Mouse (Mus musculus): ENCODE data around the gene Trpm3. TPM values are rescaled to one million over a fixed set of nuclear protein-coding genes. Genes with fewer than 3 reads are reported as not detected.

The Trpm3 gene
- polyA plus RNA-seq, 1 experiment from 2014 or later: 0.23 TPM

GRCm38 (mm10) chr19:23013695-23014094 is 874.8 kb downstream of the Trpm3 start:
- no peak for TF ChIP-seq CTCF (IDR thresholded peaks at IDR 0.05; ENCODE audit: low read depth)
- Histone ChIP-seq H3K4me1 (replicated peaks; ENCODE audit: control insufficient read depth, insufficient read depth, low read length) (no peaks in the 10 kb centered on the region), H3K27me3 (replicated peaks; ENCODE audit: control insufficient read depth, insufficient read depth, low read length) (no peaks in the 10 kb centered on the region), H3K9me3 (ENCODE audit: control insufficient read depth) (no peaks in the 10 kb centered on the region), H3K36me3 (ENCODE audit: control insufficient read depth, insufficient read depth) (no peaks in the 10 kb centered on the region), H3K4me2 (replicated peaks; ENCODE audit: low read depth) (no peak overlapping the region), H3K4me3 (ENCODE audit: low read depth, low read length) (no peak overlapping the region), H3K9ac (ENCODE audit: low read depth, low read length) (no peak overlapping the region), H3K27ac (ENCODE audit: low read depth, low read length) (no peak overlapping the region)
- WGBS: 88% methylated on average over 1 of the region's 2 CpGs
- no peak for ATAC-seq

GRCm38 (mm10) chr19:23015516-23015915 is 876.7 kb downstream of the Trpm3 start:
- Histone ChIP-seq H3K27me3 (replicated peaks; ENCODE audit: control insufficient read depth, insufficient read depth, low read length) (no peaks in the 10 kb centered on the region), H3K9me3 (ENCODE audit: control insufficient read depth) (no peaks in the 10 kb centered on the region), H3K9ac (ENCODE audit: low read depth, low read length) (no peak overlapping the region), H3K36me3 (ENCODE audit: control insufficient read depth, insufficient read depth) (no peaks in the 10 kb centered on the region), H3K4me3 (ENCODE audit: low read depth, low read length) (no peak overlapping the region), H3K27ac (ENCODE audit: low read depth, low read length) (no peak overlapping the region), H3K4me1 (replicated peaks; ENCODE audit: control insufficient read depth, insufficient read depth, low read length) (no peaks in the 10 kb centered on the region), H3K4me2 (replicated peaks; ENCODE audit: low read depth) (no peak overlapping the region)
- peak; percentile 78 for TF ChIP-seq CTCF (IDR thresholded peaks at IDR 0.05; ENCODE audit: low read depth)
- ATAC-seq: no peak
- 61% methylated on average over 3 of the region's 3 CpGs for WGBS

GRCm38 (mm10) chr19:23018186-23018727 is 879.4 kb downstream of the Trpm3 start:
- Histone ChIP-seq H3K4me2 (replicated peaks; ENCODE audit: low read depth) (no peak overlapping the region), H3K4me3 (ENCODE audit: low read depth, low read length) (no peak overlapping the region), H3K9me3 (ENCODE audit: control insufficient read depth) (no peaks in the 10 kb centered on the region), H3K4me1 (replicated peaks; ENCODE audit: control insufficient read depth, insufficient read depth, low read length) (no peaks in the 10 kb centered on the region), H3K27me3 (replicated peaks; ENCODE audit: control insufficient read depth, insufficient read depth, low read length) (no peaks in the 10 kb centered on the region), H3K36me3 (ENCODE audit: control insufficient read depth, insufficient read depth) (no peaks in the 10 kb centered on the region), H3K27ac (ENCODE audit: low read depth, low read length) (no peak overlapping the region), H3K9ac (ENCODE audit: low read depth, low read length) (no peak overlapping the region)
- WGBS: 78% methylated on average over 2 of the region's 2 CpGs
- no peak for ATAC-seq
- no peak for TF ChIP-seq CTCF (IDR thresholded peaks at IDR 0.05; ENCODE audit: low read depth)

DNA sequence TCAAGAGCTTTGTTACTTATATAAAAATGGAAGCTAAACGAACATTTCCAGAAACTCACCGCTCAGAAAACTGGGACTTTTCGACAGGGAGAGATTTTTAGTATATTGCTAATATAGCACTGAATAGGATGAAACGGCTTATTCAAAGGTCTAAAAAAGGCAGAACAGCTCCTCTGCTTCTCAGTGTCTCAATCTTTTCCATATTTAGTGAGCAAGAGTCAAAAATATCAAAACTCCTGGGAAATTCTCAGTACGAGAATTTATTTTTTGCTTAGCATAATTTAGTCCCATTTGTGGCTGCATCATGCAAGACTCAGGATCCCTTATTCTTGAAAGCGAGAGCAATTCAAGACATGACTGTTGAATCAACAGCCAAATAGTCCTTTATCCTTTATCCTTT is 884.1 kb downstream of the Trpm3 start:
- H3K4me2 ChIP-seq (replicated peaks; ENCODE audit: low read depth): no peak overlapping the region
- H3K27ac ChIP-seq (ENCODE audit: low read depth, low read length): no peak overlapping the region
- H3K9ac ChIP-seq (ENCODE audit: low read depth, low read length): no peak overlapping the region
- no peaks in the 10 kb centered on the region for H3K9me3 ChIP-seq (ENCODE audit: control insufficient read depth)
- no peaks in the 10 kb centered on the region for H3K4me1 ChIP-seq (replicated peaks; ENCODE audit: control insufficient read depth, insufficient read depth, low read length)
- TF ChIP-seq CTCF (IDR thresholded peaks at IDR 0.05; ENCODE audit: low read depth): no peak
- no peaks in the 10 kb centered on the region for H3K27me3 ChIP-seq (replicated peaks; ENCODE audit: control insufficient read depth, insufficient read depth, low read length)
- ATAC-seq: no peak
- WGBS: 90% methylated on average over 6 of the region's 6 CpGs
- H3K4me3 ChIP-seq (ENCODE audit: low read depth, low read length): no peak overlapping the region
- H3K36me3 ChIP-seq (ENCODE audit: control insufficient read depth, insufficient read depth): no peaks in the 10 kb centered on the region

DNA sequence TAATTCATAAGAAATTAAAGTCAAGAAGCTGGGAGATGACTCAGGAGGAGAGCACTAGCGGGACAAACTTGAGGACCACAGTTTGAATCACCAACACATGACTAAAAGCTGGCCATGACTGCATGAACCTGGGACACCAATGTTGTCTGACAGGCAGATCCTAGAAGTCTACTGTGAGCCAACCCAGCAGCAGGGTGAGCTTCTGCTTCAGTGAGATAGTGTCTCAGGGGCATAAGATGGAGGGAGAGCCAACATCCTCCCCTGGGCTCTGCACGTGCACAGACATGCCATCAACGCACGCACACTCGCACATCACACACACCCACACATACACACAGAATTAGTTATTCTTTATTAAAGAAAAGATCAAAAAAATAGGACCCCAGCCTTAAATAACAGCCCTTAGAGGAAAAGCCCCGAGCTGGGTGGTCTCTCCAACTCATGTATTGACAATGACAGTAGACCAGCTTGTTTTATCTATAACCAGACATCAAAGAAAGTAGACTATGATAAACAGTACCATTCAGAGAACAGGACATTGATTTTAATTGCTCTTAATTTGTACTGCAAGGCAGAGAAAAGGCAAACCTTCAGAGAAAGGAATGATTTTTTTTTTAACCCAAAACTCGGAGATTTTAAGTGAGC is 884.6 kb downstream of the Trpm3 start:
- no peak for TF ChIP-seq CTCF (IDR thresholded peaks at IDR 0.05; ENCODE audit: low read depth)
- H3K4me2 ChIP-seq (replicated peaks; ENCODE audit: low read depth): no peak overlapping the region
- no peak overlapping the region for H3K27ac ChIP-seq (ENCODE audit: low read depth, low read length)
- H3K9me3 ChIP-seq (ENCODE audit: control insufficient read depth): no peaks in the 10 kb centered on the region
- no peaks in the 10 kb centered on the region for H3K4me1 ChIP-seq (replicated peaks; ENCODE audit: control insufficient read depth, insufficient read depth, low read length)
- no peaks in the 10 kb centered on the region for H3K36me3 ChIP-seq (ENCODE audit: control insufficient read depth, insufficient read depth)
- no peak for ATAC-seq
- H3K27me3 ChIP-seq (replicated peaks; ENCODE audit: control insufficient read depth, insufficient read depth, low read length): no peaks in the 10 kb centered on the region
- H3K9ac ChIP-seq (ENCODE audit: low read depth, low read length): no peak overlapping the region
- no peak overlapping the region for H3K4me3 ChIP-seq (ENCODE audit: low read depth, low read length)
- 87% methylated on average over 7 of the region's 7 CpGs for WGBS

GRCm38 (mm10) chr19:23024821-23025220 is 886.0 kb downstream of the Trpm3 start:
- 0 out of 2 replicates have a peak, but pooled peaks have one; percentile 9 for TF ChIP-seq CTCF (IDR thresholded peaks at IDR 0.05; ENCODE audit: low read depth)
- H3K36me3 ChIP-seq (ENCODE audit: control insufficient read depth, insufficient read depth): no peaks in the 10 kb centered on the region
- no peak overlapping the region for H3K9ac ChIP-seq (ENCODE audit: low read depth, low read length)
- no peak overlapping the region for H3K4me3 ChIP-seq (ENCODE audit: low read depth, low read length)
- 68% methylated on average over 4 of the region's 4 CpGs for WGBS
- no peak overlapping the region for H3K4me2 ChIP-seq (replicated peaks; ENCODE audit: low read depth)
- H3K4me1 ChIP-seq (replicated peaks; ENCODE audit: control insufficient read depth, insufficient read depth, low read length): no peaks in the 10 kb centered on the region
- no peaks in the 10 kb centered on the region for H3K9me3 ChIP-seq (ENCODE audit: control insufficient read depth)
- no peaks in the 10 kb centered on the region for H3K27me3 ChIP-seq (replicated peaks; ENCODE audit: control insufficient read depth, insufficient read depth, low read length)
- H3K27ac ChIP-seq (ENCODE audit: low read depth, low read length): no peak overlapping the region
- no peak for ATAC-seq
